21 mouse cellular contexts compared by ENCODE assay signal in genomic region chrX:36156677-36157076, GRCm38 (mm10). TPM values are rescaled to one million over a fixed set of nuclear protein-coding genes. Genes with fewer than 3 reads are reported as not detected.
"Had no signal": no experiment of that assay in that cellular context is flagged by ENCODE, and none has a peak within 500 bp of the region (broad histone marks: within the 10 kb centered on the region; RNA-seq: fewer than 3 reads in every experiment).

No protein-coding gene starts in this region.

- H3K4me2 ChIP-seq: lung, embryonic 14.5 days; midbrain, embryonic 12.5 days; neural tube, embryonic 13.5 days; neural tube, embryonic 15.5 days had no signal

- H3K9me3 ChIP-seq: midbrain, embryonic 10.5 days; midbrain, embryonic 12.5 days; neural tube, embryonic 13.5 days; neural tube, embryonic 15.5 days had no signal

- H3K9ac ChIP-seq: lung, embryonic 14.5 days; midbrain, embryonic 12.5 days; neural tube, embryonic 13.5 days; neural tube, embryonic 15.5 days had no signal

- H3K36me3 ChIP-seq: midbrain, embryonic 10.5 days; midbrain, embryonic 12.5 days; neural tube, embryonic 13.5 days; neural tube, embryonic 15.5 days had no signal

- DNase-seq: lung, adult 18-20 months; lung, embryonic 14.5 days; lung, postnatal 10 days; lung, postnatal 4 days; midbrain, embryonic 14.5 days; retina, postnatal 1 day; right cerebral cortex, adult 18-20 months; right cerebral cortex, postnatal 25 days; right cerebral cortex, postnatal 4 days; spleen, adult 18-20 months; thymus, adult 18-20 months; thymus, postnatal 14 days; thymus, postnatal 36 days had no signal

- H3K27ac ChIP-seq: midbrain, embryonic 10.5 days; midbrain, embryonic 12.5 days; neural tube, embryonic 13.5 days; neural tube, embryonic 15.5 days had no signal

- H3K27me3 ChIP-seq: midbrain, embryonic 12.5 days; neural tube, embryonic 13.5 days; neural tube, embryonic 15.5 days had no signal

- H3K4me3 ChIP-seq: midbrain, embryonic 10.5 days; midbrain, embryonic 12.5 days; myocyte; neural tube, embryonic 13.5 days; neural tube, embryonic 15.5 days had no signal

- H3K4me1 ChIP-seq: midbrain, embryonic 12.5 days; neural tube, embryonic 13.5 days; neural tube, embryonic 15.5 days had no signal

- ATAC-seq: midbrain, embryonic 16.5 days had no signal

RNA-seq across cellular contexts. Expression of gene Zcchc12, which starts 39.0 kb away (rescaled TPM):
- total RNA-seq: megakaryocyte, adult 5-6 weeks; megakaryocyte-erythroid progenitor cell, adult 5-6 weeks had no signal

RNA-seq across cellular contexts. Expression of gene Il13ra1, which starts 44.8 kb away (rescaled TPM):
- total RNA-seq: megakaryocyte-erythroid progenitor cell, adult 5-6 weeks had no signal
